Mouse (Mus musculus) midbrain, embryonic 13.5 days (tissue): ENCODE results near the gene Plin1. TPM values are rescaled to one million over a fixed set of nuclear protein-coding genes. Genes with fewer than 3 reads are reported as not detected.
A peak's percentile ranks its signal among the peaks of the same experiment; 100 is the strongest.

ENCODE experiments used
- ATAC-seq: fragments of 200-750 bp; cut with Nextera tagmentation; 2 replicates; pipeline ENCODE4 v1.8.0; 2017; ENCODE audit warnings: mild to moderate bottlenecking, moderate TSS enrichment, moderate library complexity
- H3K27ac ChIP-seq: fragments of 300-500 bp; sonication (generic); 2 replicates; pipeline ENCODE4 v1.5.1; 2015; ENCODE audit warnings: inconsistent platforms, mild to moderate bottlenecking, moderate library complexity
- H3K27me3 ChIP-seq: fragments of 300-500 bp; sonication (generic); 2 replicates; pipeline ENCODE4 v1.6.1; 2015; ENCODE audit warnings: mild to moderate bottlenecking, inconsistent platforms
- H3K36me3 ChIP-seq: fragments of 300-500 bp; sonication (generic); 2 replicates; pipeline ENCODE4 v1.6.1; 2015; ENCODE audit warnings: mild to moderate bottlenecking, inconsistent platforms
- H3K4me1 ChIP-seq: fragments of 300-500 bp; sonication (generic); replicated peaks from 2 replicates; pipeline ENCODE4 v1.6.1; 2015; ENCODE audit warnings: inconsistent platforms
- H3K4me2 ChIP-seq: fragments of 300-500 bp; sonication (generic); replicated peaks from 2 replicates; pipeline ENCODE4 v1.6.1; 2015; ENCODE audit warnings: moderate library complexity, mild to moderate bottlenecking, inconsistent platforms
- H3K4me3 ChIP-seq: fragments of 300-500 bp; sonication (generic); replicated peaks from 2 replicates; pipeline ENCODE4 v1.5.1; 2015; ENCODE audit warnings: mild to moderate bottlenecking, inconsistent platforms
- H3K9ac ChIP-seq: fragments of 300-500 bp; sonication (generic); replicated peaks from 2 replicates; pipeline ENCODE4 v1.6.1; 2015; ENCODE audit warnings: mild to moderate bottlenecking, inconsistent platforms
- H3K9me3 ChIP-seq: fragments of 300-500 bp; sonication (generic); 2 replicates; pipeline ENCODE4 v1.6.1; 2016; ENCODE audit warnings: mild to moderate bottlenecking, inconsistent platforms
- WGBS: fragments of 180-500 bp; shearing (Covaris S2); methylation state at CpG from one replicate; pipeline ENCODE4 v1.1.7; 2015; 5-methylcytosine and 5-hydroxymethylcytosine counted together
- polyA plus RNA-seq: library from polyadenylated mRNA; unstranded; fragments of >200 nt; fragmentation: Nextera tagmentation; extraction: Ambion mirVana; gene quantifications from 2 replicates; pipeline ENCODE4 v1.2.1, GENCODE M21; 2015

Plin1 gene
- polyA plus RNA-seq = not detected in 2 replicates

DNA sequence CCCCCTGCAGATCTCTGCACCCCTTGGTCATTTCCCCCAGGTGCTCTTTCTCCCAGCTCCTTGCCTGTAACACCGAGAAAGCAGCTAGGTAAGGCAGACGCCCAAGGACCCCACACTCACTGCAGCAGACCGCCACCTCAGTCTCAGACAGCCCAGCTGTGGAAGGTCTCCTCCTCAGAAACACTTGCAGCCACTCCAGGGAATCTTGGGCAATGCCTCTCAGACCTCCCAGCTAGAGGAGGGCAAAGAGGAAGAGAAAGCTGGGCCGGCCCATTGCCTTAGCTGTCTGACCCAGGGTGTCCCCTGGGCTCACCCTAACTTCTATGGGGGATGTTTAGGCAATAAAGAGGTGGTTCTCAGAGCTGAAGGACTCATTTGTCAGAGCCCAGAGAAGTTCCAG is at the start of gene Plin1:
TSS of gene Plin1 (minus strand) at position 282 of the 400 bp plus-strand sequence.
- H3K36me3 ChIP-seq = peaks cover 9% of the 10 kb centered on the region; the same call in 1 of the 2 replicates
- H3K27me3 ChIP-seq = peaks cover 3% of the 10 kb centered on the region; the same call in 1 of the 2 replicates
- no peaks in the 10 kb centered on the region for H3K9me3 ChIP-seq
- H3K9ac ChIP-seq = no peak within 1 kb of the TSS
- H3K4me3 ChIP-seq = no peak within 1 kb of the TSS
- no peak for ATAC-seq
- H3K4me2 ChIP-seq = no peak within 1 kb of the TSS
- H3K4me1 ChIP-seq = no peaks in the 10 kb centered on the region
- 72% methylated on average over 4 of the region's 4 CpGs for WGBS
- no peak within 1 kb of the TSS for H3K27ac ChIP-seq

DNA sequence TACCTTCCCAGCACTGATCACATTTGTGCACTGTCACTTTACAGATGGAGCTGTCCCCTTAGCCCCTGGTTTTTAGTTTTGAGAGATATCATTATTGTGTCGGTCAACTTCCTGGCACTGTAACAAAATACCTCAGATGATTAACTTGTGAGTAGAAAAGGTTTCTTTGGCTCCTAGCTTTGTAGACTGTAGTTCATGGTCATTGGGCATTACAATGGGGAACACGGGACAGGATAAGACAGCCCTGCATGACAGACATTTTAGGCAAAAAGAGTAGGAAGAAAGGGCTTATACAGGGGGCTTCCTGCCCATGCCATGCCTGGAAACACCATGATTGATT is 49.8 kb upstream of the Plin1 start:
- Histone ChIP-seq H3K9ac (no peak overlapping the region), H3K4me1 (0 out of 2 replicates have a peak, but pooled peaks cover 3% of the 10 kb centered on the region), H3K9me3 (no peaks in the 10 kb centered on the region), H3K27me3 (0 out of 2 replicates have a peak, but pooled peaks cover 4% of the 10 kb centered on the region), H3K4me3 (no peak overlapping the region), H3K36me3 (no peaks in the 10 kb centered on the region), H3K27ac (no peak overlapping the region), H3K4me2 (no peak overlapping the region)
- WGBS = 87% methylated on average over 2 of the region's 2 CpGs
- ATAC-seq = no peak

DNA sequence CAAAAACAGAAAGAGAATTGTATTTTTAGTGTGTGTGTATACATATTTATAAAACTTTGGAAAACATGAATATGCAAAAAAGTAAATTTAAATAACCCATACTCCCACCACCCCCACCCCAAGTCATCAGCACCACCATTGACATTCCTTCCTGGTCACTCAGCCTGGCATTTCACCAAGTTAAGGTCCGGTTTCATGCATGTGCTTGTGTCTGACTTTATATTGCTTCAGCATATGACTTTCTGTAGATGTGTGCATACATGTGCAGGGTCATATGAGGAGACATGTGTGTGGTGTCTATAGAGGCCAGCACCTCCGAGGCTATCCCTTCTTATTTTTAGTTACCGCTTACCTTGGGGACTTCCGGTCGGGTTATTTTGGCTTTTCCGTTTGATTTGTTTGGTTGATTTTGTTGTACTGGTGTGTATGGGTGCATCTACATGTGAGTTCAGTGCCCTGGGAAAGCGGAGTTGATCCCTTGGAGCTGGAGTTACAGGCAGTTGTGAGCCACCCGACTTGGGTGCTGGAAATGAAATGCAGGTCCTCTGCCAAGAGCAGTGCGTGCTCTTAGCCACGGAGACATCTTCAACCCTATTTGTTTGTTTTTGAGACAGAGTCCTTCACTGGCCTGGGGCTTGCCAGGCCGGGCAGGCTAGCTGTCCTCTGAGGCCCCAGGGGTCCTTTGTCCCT is 49.3 kb upstream of the Plin1 start:
- no peak for ATAC-seq
- no peaks in the 10 kb centered on the region for H3K36me3 ChIP-seq
- 78% methylated on average over 11 of the region's 11 CpGs for WGBS

DNA sequence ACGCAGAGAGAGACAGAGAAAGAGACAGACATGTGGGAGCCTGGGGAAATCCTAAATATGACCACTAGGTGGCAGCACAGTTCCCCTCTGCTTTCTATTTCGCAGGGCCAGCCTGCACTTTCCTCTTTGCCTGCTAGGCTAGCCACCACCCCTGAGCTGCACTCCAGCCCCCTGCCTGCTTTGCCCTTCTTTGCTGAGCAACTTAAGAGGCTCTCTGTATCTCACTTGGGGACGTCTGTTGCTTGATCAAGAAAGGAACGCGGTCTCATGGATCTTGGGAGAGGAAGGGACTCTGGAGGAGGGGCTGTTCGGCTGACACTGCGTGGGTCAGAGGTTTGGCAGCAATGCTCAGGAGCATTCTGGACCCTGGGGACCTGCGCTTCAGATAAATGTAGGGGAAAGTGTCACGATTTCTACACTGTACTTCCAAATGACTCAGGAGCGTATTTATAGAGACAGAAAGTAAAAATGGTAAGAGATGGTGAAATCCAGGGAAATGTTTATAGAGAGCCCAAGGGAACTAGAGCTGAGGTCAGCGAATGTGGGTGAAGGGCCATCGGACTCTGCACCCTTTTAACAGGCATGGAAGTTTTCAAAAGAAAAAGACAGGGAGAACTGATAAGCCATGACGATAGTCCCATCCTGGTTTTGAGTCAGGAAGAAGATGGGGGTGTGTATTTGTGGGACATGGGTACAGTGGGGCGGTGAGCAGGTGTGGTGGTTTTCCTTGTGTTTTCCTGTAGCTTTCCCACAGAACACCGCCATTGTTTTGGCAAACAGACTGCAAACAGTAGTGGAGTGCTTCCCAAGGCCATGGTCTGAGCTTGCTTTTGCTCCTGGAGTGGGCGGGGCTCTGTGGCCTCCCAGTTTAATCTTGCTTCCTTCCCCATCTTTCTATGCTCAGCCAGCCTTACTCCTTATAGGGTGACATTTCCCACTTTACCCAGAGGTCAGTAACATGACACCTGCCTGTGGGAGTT is 48.2 kb upstream of the Plin1 start:
- 0 out of 2 replicates have a peak, but pooled peaks have one; percentile 40 for ATAC-seq
- Histone ChIP-seq H3K4me2 (peak overlapping the region; percentile 41), H3K9ac (no peak overlapping the region)

More for the DNA sequence above, 49.3 kb upstream of the Plin1 start:
- no peak overlapping the region for H3K4me2 ChIP-seq
- no peaks in the 10 kb centered on the region for H3K27me3 ChIP-seq
- H3K4me3 ChIP-seq = no peak overlapping the region
- H3K27ac ChIP-seq = no peak overlapping the region
- no peaks in the 10 kb centered on the region for H3K9me3 ChIP-seq
- 0 out of 2 replicates have a peak, but pooled peaks cover 3% of the 10 kb centered on the region for H3K4me1 ChIP-seq
- no peak overlapping the region for H3K9ac ChIP-seq

DNA sequence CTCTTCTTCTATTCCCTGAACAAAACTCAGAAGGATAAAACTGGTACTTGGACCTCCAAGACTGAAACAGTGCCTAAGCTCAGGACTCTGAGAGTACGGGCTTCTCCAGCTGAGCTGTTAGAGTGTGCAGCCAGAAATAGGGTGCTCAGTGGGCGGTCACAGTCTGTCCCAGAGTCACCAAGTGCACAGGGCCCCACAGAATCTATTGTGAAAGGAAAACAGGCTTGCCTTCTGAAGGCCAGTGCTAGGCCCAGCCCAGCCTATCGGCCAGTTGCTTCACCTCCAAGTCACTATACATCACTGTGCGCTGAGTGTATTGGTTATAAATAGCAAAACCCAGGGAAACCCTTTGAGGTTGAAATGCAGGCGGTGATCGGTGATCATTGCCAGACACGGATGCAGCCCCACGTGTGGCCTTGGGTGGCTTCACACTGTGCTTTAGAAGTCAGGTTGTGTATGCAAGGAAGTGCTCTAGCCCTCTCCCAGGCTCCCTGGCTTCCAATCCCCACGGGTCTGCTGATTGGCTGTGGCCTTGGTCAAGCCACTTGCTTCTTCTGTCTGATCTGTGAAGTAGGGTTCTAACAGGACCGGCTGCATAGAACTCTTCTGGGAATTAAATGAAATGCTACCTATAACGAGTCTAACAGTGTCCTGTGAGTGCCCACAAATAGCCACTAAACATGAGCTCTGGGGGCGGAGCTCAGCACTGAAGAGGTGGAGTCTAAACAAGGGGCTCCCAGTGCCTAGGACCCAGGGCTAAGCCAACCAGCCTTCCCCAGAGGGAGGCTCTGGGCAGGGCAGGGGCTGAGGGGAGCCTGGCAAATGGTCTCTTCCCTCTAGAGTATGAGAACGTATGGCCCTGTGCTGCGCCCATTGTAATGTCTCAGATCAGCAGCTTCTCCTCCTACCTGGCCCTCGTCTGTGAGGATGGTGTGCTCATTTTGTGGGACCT is 39.1 kb upstream of the Plin1 start:
- Histone ChIP-seq H3K9ac (no peak overlapping the region), H3K9me3 (no peaks in the 10 kb centered on the region), H3K4me3 (no peak overlapping the region), H3K4me2 (no peak overlapping the region), H3K27ac (no peak overlapping the region), H3K4me1 (0 out of 2 replicates have a peak, but pooled peaks cover 4% of the 10 kb centered on the region), H3K36me3 (no peaks in the 10 kb centered on the region), H3K27me3 (no peaks in the 10 kb centered on the region)
- 46% methylated on average over 15 of the region's 15 CpGs for WGBS
- ATAC-seq = no peak

More for the DNA sequence above, 48.2 kb upstream of the Plin1 start:
- H3K36me3 ChIP-seq = no peaks in the 10 kb centered on the region
- no peak overlapping the region; the same call in 1 of the 2 replicates for H3K4me3 ChIP-seq
- H3K27me3 ChIP-seq = no peaks in the 10 kb centered on the region
- no peak overlapping the region for H3K27ac ChIP-seq
- no peaks in the 10 kb centered on the region for H3K9me3 ChIP-seq
- WGBS = 31% methylated on average over 16 of the region's 16 CpGs
- H3K4me1 ChIP-seq = 0 out of 2 replicates have a peak, but pooled peaks cover 3% of the 10 kb centered on the region

DNA sequence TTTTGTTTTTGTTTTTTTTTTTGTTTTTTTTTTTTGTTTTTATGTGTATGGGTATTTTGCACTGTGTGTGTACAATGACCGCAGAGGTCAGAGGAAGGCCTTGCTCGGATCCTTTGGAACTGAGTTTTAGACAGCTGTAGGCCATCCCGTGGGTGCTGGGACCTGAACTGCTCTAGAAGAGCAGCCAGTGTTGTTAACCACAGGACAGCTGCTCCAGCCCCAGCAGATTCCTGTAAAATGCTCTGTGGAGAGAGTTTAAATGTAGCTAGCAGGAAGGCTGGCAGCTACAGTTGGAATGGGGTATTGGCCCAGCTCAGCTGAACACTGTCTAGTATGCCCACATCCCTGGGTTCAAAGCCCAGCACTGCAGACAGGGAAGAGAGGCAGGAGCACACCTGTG is 37.0 kb upstream of the Plin1 start:
- Histone ChIP-seq H3K4me1 (0 out of 2 replicates have a peak, but pooled peaks cover 4% of the 10 kb centered on the region), H3K4me3 (no peak overlapping the region), H3K9me3 (no peaks in the 10 kb centered on the region), H3K27ac (no peak overlapping the region), H3K4me2 (no peak overlapping the region), H3K27me3 (no peaks in the 10 kb centered on the region), H3K36me3 (no peaks in the 10 kb centered on the region), H3K9ac (no peak overlapping the region)
- WGBS = 93% methylated on average over 3 of the region's 3 CpGs
- ATAC-seq = no peak

DNA sequence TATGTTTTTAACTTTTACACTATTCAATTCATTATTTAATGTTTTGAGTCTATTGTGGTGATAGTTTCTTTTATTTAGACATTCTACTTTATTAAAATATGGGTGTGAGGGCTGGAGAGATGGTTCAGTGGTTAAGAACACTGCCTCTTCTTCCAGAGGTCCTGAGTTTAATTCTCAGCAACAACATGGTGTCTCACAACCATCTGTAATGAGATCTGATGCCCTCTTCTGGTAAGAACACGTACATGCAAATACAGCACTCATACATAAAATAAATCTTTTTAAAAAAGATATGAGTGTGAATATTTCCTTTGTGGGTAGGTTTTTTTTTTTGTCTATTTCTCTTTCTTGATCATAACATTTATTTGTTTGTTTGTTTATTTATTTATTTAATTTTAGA is 33.3 kb upstream of the Plin1 start:
- H3K27ac ChIP-seq = no peak overlapping the region
- no peaks in the 10 kb centered on the region for H3K36me3 ChIP-seq
- 39% methylated on average over 1 of the region's 1 CpGs for WGBS
- no peaks in the 10 kb centered on the region for H3K27me3 ChIP-seq
- H3K9me3 ChIP-seq = no peaks in the 10 kb centered on the region
- H3K4me2 ChIP-seq = no peak overlapping the region
- H3K4me3 ChIP-seq = no peak overlapping the region
- ATAC-seq = no peak
- H3K9ac ChIP-seq = no peak overlapping the region
- no peaks in the 10 kb centered on the region for H3K4me1 ChIP-seq

DNA sequence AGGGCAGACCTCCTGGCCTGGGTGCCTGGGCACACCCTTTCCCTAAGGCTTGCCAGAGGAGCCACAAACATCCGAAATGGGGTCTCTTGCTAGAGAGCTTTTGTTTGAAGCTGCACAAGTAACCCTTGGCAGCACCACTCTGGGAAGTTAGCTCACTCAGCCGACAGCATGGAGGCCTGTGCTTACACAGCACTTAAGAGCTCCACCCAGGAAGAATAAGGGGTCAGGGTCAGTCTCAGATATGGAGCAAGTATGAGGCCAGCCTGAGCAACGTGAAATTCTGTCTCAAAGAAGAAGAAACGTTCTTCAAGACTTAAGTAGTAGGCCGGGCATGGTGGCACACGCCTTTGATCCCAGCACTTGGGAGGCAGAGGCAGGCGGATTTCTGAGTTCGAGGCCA is 29.4 kb upstream of the Plin1 start:
- Histone ChIP-seq H3K4me3 (no peak overlapping the region), H3K4me1 (no peaks in the 10 kb centered on the region), H3K27me3 (no peaks in the 10 kb centered on the region), H3K27ac (no peak overlapping the region), H3K36me3 (no peaks in the 10 kb centered on the region), H3K9me3 (no peaks in the 10 kb centered on the region), H3K9ac (no peak overlapping the region), H3K4me2 (no peak overlapping the region)
- WGBS = 82% methylated on average over 8 of the region's 8 CpGs
- ATAC-seq = no peak

DNA sequence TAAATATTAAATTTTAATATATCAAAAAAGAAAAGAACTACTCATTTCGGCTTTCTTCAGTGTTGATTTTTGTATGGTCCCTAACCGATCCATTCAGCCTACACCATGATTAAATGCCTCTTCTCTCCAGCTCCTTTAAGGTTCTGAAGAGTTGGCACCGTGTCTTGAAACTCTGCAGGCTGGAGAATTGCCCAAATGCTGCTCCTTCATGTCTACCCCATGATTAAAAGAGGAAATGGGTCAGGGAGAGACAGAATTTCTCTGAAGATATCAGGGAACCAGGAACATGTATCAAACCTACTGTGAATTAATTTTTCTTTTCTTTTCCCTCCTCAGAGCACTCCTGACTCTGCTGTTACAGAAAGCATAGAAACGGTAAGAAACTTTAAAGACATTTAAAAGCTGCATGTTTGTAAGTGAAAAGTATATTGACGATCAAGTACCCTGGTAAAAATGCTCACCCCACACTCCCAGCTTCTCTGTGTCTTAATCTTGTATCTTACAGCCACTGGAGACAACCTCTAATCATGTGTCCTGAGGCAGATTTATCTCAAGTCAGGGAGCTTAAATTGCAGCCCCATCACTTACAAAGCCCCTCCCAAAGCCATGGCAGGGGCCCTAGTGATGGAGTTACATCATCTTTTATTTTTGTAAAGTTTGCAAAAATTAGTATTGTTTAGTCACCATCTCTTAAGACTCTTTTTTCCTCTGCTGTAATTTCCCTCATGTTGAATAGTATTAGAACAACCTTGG is 28.6 kb upstream of the Plin1 start:
- Histone ChIP-seq H3K27ac (no peak overlapping the region), H3K4me2 (no peak overlapping the region), H3K27me3 (no peaks in the 10 kb centered on the region), H3K4me3 (no peak overlapping the region), H3K36me3 (no peaks in the 10 kb centered on the region), H3K9ac (no peak overlapping the region), H3K4me1 (no peaks in the 10 kb centered on the region), H3K9me3 (no peaks in the 10 kb centered on the region)
- WGBS = 85% methylated on average over 5 of the region's 5 CpGs
- ATAC-seq = no peak

DNA sequence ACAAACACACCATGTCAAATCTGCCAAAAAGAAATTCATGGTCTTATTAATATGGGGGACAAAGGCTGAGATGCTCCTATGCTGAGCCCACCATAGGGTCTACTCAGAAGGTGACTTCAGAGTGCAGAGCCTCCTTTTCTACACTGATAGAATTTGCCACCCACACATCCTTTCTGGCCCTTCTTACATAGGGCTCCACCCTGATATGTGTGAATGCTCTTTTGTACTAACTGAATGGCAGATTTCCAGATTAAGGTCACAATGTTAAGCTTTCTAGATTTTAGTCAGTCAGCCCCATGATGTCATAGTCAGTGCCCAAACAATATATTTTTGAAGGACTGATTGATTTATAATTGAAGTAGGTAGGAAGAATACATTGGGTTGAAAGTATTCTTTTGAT is 27.1 kb upstream of the Plin1 start:
- Histone ChIP-seq H3K27ac (no peak overlapping the region), H3K27me3 (no peaks in the 10 kb centered on the region), H3K9ac (no peak overlapping the region), H3K36me3 (no peaks in the 10 kb centered on the region), H3K4me2 (no peak overlapping the region), H3K4me3 (no peak overlapping the region), H3K4me1 (no peaks in the 10 kb centered on the region), H3K9me3 (no peaks in the 10 kb centered on the region)
- ATAC-seq = no peak

DNA sequence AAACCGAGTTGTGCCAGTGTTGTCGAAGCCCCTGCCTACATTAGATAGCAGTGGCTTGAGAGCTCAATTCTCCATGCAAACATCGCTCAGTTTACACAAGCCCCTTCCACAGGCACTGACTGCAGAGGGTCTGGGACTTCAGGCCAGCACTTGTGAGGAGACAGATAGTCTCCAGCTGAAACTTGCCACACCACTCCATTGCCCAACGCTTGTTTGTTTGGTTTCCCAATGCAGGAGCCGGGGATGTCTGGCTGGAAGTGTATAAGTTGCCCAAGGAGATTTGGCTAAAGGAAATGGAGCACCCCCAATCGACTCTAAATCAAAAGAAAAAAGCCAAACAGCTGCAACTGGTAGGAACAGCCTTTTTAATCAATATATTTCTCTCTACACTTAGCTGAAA is 25.5 kb upstream of the Plin1 start:
- Histone ChIP-seq H3K27me3 (no peaks in the 10 kb centered on the region), H3K4me2 (no peak overlapping the region), H3K36me3 (no peaks in the 10 kb centered on the region), H3K4me1 (no peaks in the 10 kb centered on the region), H3K9ac (no peak overlapping the region), H3K9me3 (no peaks in the 10 kb centered on the region), H3K4me3 (no peak overlapping the region), H3K27ac (no peak overlapping the region)
- ATAC-seq = no peak
- 82% methylated on average over 6 of the region's 6 CpGs for WGBS
